Mouse (Mus musculus) limb, embryonic 14.5 days (tissue): Measurements from ENCODE around the gene Limk2. TPM values are rescaled to one million over a fixed set of nuclear protein-coding genes. Genes with fewer than 3 reads are reported as not detected.

ENCODE experiments used
- ATAC-seq: fragments of 200-750 bp; cut with Nextera tagmentation; 2 replicates; pipeline ENCODE4 v1.8.0; 2017; ENCODE audit warnings: low read depth, moderate number of reproducible peaks, moderate TSS enrichment; ENCODE audit not compliant: low FRiP score
- DNase-seq: peaks from one replicate; pipeline ENCODE4 v3.0.0-alpha.2; 2015; ENCODE audit warnings: low spot score
- H3K27ac ChIP-seq: fragments of 300-500 bp; sonication (generic); replicated peaks from 2 replicates; pipeline ENCODE4 v1.5.1; 2014; ENCODE audit warnings: low read depth, mild to moderate bottlenecking, low read length, moderate library complexity, mixed read lengths
- H3K27me3 ChIP-seq: fragments of 300-500 bp; sonication (generic); 2 replicates; pipeline ENCODE4 v1.6.1; 2014; ENCODE audit warnings: low read length, mixed read lengths; ENCODE audit not compliant: control insufficient read depth, insufficient read depth
- H3K36me3 ChIP-seq: fragments of 300-500 bp; sonication (generic); 2 replicates; pipeline ENCODE4 v1.6.1; 2014; ENCODE audit warnings: mild to moderate bottlenecking, low read length, moderate library complexity, mixed read lengths; ENCODE audit not compliant: control insufficient read depth, insufficient read depth
- H3K4me1 ChIP-seq: fragments of 300-500 bp; sonication (generic); 2 replicates; pipeline ENCODE4 v1.6.1; 2014; ENCODE audit warnings: antibody characterized with exemption, low read length, mixed read lengths; ENCODE audit not compliant: control insufficient read depth, insufficient read depth
- H3K4me2 ChIP-seq: fragments of 300-500 bp; sonication (generic); replicated peaks from 2 replicates; pipeline ENCODE4 v1.6.1; 2014; ENCODE audit warnings: low read depth, mild to moderate bottlenecking, low read length, moderate library complexity; ENCODE audit not compliant: severe bottlenecking
- H3K4me3 ChIP-seq: fragments of 300-500 bp; sonication (generic); replicated peaks from 2 replicates; pipeline ENCODE4 v1.5.1; 2014; ENCODE audit warnings: low read length
- H3K9ac ChIP-seq: fragments of 300-500 bp; sonication (generic); 2 replicates; pipeline ENCODE4 v1.6.1; 2014; ENCODE audit warnings: mild to moderate bottlenecking, low read depth, low read length, moderate library complexity; ENCODE audit not compliant: severe bottlenecking
- H3K9me3 ChIP-seq: fragments of 300-500 bp; sonication (generic); 2 replicates; pipeline ENCODE4 v1.6.1; 2016; ENCODE audit warnings: low read length; ENCODE audit not compliant: control insufficient read depth
- POLR2A ChIP-seq: fragments of 200-500 bp; IDR thresholded peaks from 2 replicates; pipeline ENCODE4 v1.8.0; 2012; ENCODE audit warnings: inconsistent platforms, mild to moderate bottlenecking, moderate library complexity, borderline replicate concordance; ENCODE audit not compliant: insufficient read depth, insufficient read length; ENCODE audit errors: extremely low read depth
- WGBS: fragments of 180-500 bp; shearing (Covaris S2); extraction: QIAGEN DNeasy Blood & Tissue Kit; methylation state at CpG from one replicate; pipeline ENCODE4 v1.1.7; 2014; 5-methylcytosine and 5-hydroxymethylcytosine counted together
- polyA plus RNA-seq, 2 experiments: library from polyadenylated mRNA; depleted of rRNA in 1 of 2; stranded (reverse) in 1 of 2; unstranded in 1 of 2; fragments of >200 nt; fragmentation: Nextera tagmentation in 1 of 2; extraction: Ambion mirVana in 1 of 2; gene quantifications; 2 replicates each; pipeline versions ENCODE4 v1.2.1 to v1.2.3; 2012 to 2014

Gene Limk2
- polyA plus RNA-seq, 2 experiments = 91.1 to 93.5 TPM

GRCm38 (mm10) chr11:3297871-3298812 is 110.8 kb downstream of the Limk2 start:
- DNase-seq (no peak), ATAC-seq (no peak)
- Histone ChIP-seq H3K27me3 (no peaks in the 10 kb centered on the region), H3K36me3 (peaks cover 96% of the 10 kb centered on the region), H3K27ac (no peak overlapping the region), H3K4me2 (no peak overlapping the region), H3K9ac (no peak overlapping the region), H3K4me3 (no peak overlapping the region), H3K9me3 (no peaks in the 10 kb centered on the region), H3K4me1 (peaks cover 19% of the 10 kb centered on the region)
- TF ChIP-seq POLR2A = no peak
- WGBS = 89% methylated on average over 10 of the region's 10 CpGs

GRCm38 (mm10) chr11:3296056-3296455 is 112.9 kb downstream of the Limk2 start:
- ATAC-seq = no peak
- H3K9ac ChIP-seq = no peak overlapping the region
- no peak overlapping the region for H3K4me2 ChIP-seq
- peaks cover 20% of the 10 kb centered on the region for H3K4me1 ChIP-seq
- H3K36me3 ChIP-seq = peaks cover 84% of the 10 kb centered on the region
- H3K27me3 ChIP-seq = no peaks in the 10 kb centered on the region
- TF ChIP-seq POLR2A = no peak
- no peaks in the 10 kb centered on the region for H3K9me3 ChIP-seq
- no peak overlapping the region for H3K27ac ChIP-seq
- no peak overlapping the region for H3K4me3 ChIP-seq
- WGBS = 76% methylated on average over 5 of the region's 5 CpGs
- no peak for DNase-seq

- no peak overlapping the region for H3K27ac ChIP-seq
- peaks cover 70% of the 10 kb centered on the region for H3K36me3 ChIP-seq
- WGBS = 92% methylated on average over 2 of the region's 2 CpGs
- H3K4me2 ChIP-seq = no peak overlapping the region
- no peak overlapping the region for H3K4me3 ChIP-seq
- DNase-seq (no peak), ATAC-seq (no peak)
- H3K9ac ChIP-seq = no peak overlapping the region
- no peaks in the 10 kb centered on the region for H3K9me3 ChIP-seq
- peaks cover 20% of the 10 kb centered on the region for H3K4me1 ChIP-seq
- H3K27me3 ChIP-seq = no peaks in the 10 kb centered on the region
- no peak for TF ChIP-seq POLR2A
Measured at GRCm38 (mm10) chr11:3294641-3295040, 114.3 kb downstream of the Limk2 start.

Other genes starting within 250 kb of the Limk2 start
- gene Sfi1, start 215.7 kb downstream of the Limk2 start, polyA plus RNA-seq (2012; rRNA removed) = 34.6 and 39.4 TPM in 2 replicates
- 10.1 and 11.7 TPM in 2 replicates for gene Sfi1, start 215.7 kb downstream of the Limk2 start, polyA plus RNA-seq (2014; fragmentation: Nextera tagmentation; extraction: Ambion mirVana)
- gene Eif4enif1, start 206.8 kb downstream of the Limk2 start, polyA plus RNA-seq (2012; rRNA removed) = 87.8 and 103 TPM in 2 replicates
- gene Eif4enif1, start 206.8 kb downstream of the Limk2 start, polyA plus RNA-seq (2014; fragmentation: Nextera tagmentation; extraction: Ambion mirVana) = 55.9 and 68.7 TPM in 2 replicates
- 59.7 and 73.8 TPM in 2 replicates for gene Drg1, start 142.8 kb downstream of the Limk2 start, polyA plus RNA-seq (2012; rRNA removed)
- 186 and 187 TPM in 2 replicates for gene Drg1, start 142.8 kb downstream of the Limk2 start, polyA plus RNA-seq (2014; fragmentation: Nextera tagmentation; extraction: Ambion mirVana)
- gene Patz1, start 120.3 kb downstream of the Limk2 start, polyA plus RNA-seq (2012; rRNA removed) = 52.0 and 60.2 TPM in 2 replicates
- gene Patz1, start 120.3 kb downstream of the Limk2 start, polyA plus RNA-seq (2014; fragmentation: Nextera tagmentation; extraction: Ambion mirVana) = 40.8 and 44.2 TPM in 2 replicates
- gene Pik3ip1, start 78.8 kb downstream of the Limk2 start, polyA plus RNA-seq (2012; rRNA removed) = 13.2 and 13.3 TPM in 2 replicates
- gene Pik3ip1, start 78.8 kb downstream of the Limk2 start, polyA plus RNA-seq (2014; fragmentation: Nextera tagmentation; extraction: Ambion mirVana) = 13.6 and 15.5 TPM in 2 replicates
- gene Rnf185, start 43.2 kb upstream of the Limk2 start, polyA plus RNA-seq (2012; rRNA removed) = 33.4 and 37.7 TPM in 2 replicates
- 41.6 and 45.4 TPM in 2 replicates for gene Rnf185, start 43.2 kb upstream of the Limk2 start, polyA plus RNA-seq (2014; fragmentation: Nextera tagmentation; extraction: Ambion mirVana)
- gene Pla2g3, start 79.1 kb upstream of the Limk2 start, polyA plus RNA-seq (2012; rRNA removed) = 0.99 and 1.4 TPM in 2 replicates
- 0.23 and 0.40 TPM in 2 replicates for gene Pla2g3, start 79.1 kb upstream of the Limk2 start, polyA plus RNA-seq (2014; fragmentation: Nextera tagmentation; extraction: Ambion mirVana)
- 0.23 and 0.40 TPM in 2 replicates for gene Inpp5j, start 95.6 kb upstream of the Limk2 start, polyA plus RNA-seq (2012; rRNA removed)
- 0.18 and 0.43 TPM in 2 replicates for gene Inpp5j, start 95.6 kb upstream of the Limk2 start, polyA plus RNA-seq (2014; fragmentation: Nextera tagmentation; extraction: Ambion mirVana)
- gene Selenom, start 105.5 kb upstream of the Limk2 start, polyA plus RNA-seq (2012; rRNA removed) = 201 and 256 TPM in 2 replicates
- 191 and 214 TPM in 2 replicates for gene Selenom, start 105.5 kb upstream of the Limk2 start, polyA plus RNA-seq (2014; fragmentation: Nextera tagmentation; extraction: Ambion mirVana)
- gene Smtn, start 131.4 kb upstream of the Limk2 start, polyA plus RNA-seq (2012; rRNA removed) = 59.0 and 64.7 TPM in 2 replicates
- 71.8 and 79.6 TPM in 2 replicates for gene Smtn, start 131.4 kb upstream of the Limk2 start, polyA plus RNA-seq (2014; fragmentation: Nextera tagmentation; extraction: Ambion mirVana)
- gene Morc2a, start 240.0 kb upstream of the Limk2 start, polyA plus RNA-seq (2012; rRNA removed) = 33.3 and 35.8 TPM in 2 replicates
- 24.2 and 29.2 TPM in 2 replicates for gene Morc2a, start 240.0 kb upstream of the Limk2 start, polyA plus RNA-seq (2014; fragmentation: Nextera tagmentation; extraction: Ambion mirVana)